Mouse (Mus musculus) adrenal gland, postnatal 4 days (tissue): ENCODE measurements around the gene Dbndd2. TPM values are rescaled to one million over a fixed set of nuclear protein-coding genes. Genes with fewer than 3 reads are reported as not detected.
A peak's percentile ranks its signal among the peaks of the same experiment; 100 is the strongest.

Experiments used
- DNase-seq, 2 experiments: peaks; one replicate each; pipeline ENCODE4 v3.0.0; 2021 to 2022; ENCODE audit warnings: low spot score in 2 of 2, mixed read lengths in 2 of 2
- total RNA-seq, 2 experiments: library from RNA; stranded (reverse); gene quantifications; 2 replicates each; pipeline ENCODE4 v1.2.3; 2021

The Dbndd2 gene
- total RNA-seq, 2 experiments from 2014 or later = 10.9 to 17.1 TPM

DNA sequence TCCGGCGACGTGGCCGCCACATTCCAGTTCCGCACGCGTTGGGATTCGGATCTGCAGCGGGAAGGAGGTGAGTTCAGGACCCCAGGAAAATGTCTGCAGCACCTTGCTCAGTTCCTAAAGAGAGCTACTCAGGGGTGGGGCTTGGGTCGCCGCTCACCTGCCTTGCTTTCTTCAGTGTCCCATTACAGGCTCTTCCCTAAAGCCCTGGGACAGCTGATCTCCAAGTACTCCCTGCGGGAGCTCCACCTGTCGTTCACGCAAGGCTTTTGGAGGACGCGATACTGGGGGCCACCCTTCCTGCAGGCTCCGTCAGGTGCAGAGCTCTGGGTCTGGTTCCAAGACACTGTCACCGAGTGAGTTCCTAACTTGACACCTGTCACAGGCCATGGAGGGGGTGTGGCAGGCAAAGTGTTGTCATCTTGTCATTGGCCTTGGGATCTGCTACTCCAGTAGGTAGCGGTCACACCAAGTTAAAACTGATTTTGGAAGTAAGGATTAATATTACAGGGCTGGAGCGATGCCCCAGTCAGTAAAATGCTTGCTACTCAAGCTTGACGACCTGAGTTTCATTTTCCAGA is 11.9 kb downstream of the Dbndd2 start:
- no peak for DNase-seq

DNA sequence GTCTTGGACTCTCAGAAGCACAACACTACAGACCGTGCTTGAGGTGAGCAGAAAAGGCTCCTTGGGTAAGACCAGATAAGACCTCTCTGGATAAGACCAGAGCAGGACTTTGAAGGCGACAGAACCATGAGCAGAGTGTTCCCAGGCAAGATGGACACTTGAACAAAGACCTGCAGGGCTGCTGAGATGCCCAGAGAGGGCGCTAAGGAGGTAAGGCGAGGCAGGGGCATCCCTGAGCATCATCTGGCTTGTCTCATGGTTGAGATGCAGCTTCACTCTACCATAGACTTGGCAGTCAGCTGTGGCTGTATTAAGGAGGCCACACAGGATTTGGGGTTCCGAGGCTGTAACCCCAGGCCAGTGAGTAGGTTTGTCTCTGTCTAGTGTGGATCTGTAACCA is 13.4 kb downstream of the Dbndd2 start:
- no peak for DNase-seq

DNA sequence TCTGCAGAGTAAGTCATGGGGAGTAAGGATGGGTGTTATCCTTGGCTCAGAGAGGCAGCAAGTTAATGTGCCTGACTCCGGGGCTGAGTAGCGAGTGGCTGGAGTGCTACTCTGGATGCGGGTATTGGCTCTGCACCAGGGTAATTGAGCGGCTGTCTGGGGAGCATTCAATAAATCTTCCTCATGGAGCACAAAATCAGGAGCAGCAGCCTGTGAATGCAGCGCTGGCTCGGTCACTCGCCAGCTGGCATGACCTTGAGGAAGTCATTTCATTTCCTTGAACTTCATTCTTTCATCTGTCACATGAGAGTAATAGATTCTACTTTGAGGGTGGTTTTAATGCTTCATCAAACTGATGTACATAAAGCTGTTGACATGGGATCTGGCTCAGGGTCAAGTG is 14.6 kb downstream of the Dbndd2 start:
- DNase-seq = peak in 1 of 2 experiments; percentile 28

DNA sequence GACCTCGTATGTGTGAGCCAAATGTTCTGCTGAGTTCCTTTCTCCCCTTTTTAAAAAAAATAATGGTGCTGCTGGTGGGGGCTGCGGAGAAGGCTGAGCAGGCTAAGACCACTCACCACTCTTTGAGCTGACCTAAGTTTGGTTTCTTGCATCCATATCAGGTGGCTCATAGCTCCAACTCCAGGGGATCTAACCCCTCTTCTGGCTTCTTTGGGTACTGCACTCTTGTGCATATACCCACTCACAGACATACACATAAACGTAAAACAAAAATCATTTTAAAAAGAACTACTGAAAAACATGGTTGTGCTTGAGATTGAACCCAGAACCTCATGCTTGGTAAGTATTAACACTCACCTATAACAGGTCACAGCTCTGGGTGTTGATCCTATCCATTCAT is 19.0 kb downstream of the Dbndd2 start:
- no peak for DNase-seq

DNA sequence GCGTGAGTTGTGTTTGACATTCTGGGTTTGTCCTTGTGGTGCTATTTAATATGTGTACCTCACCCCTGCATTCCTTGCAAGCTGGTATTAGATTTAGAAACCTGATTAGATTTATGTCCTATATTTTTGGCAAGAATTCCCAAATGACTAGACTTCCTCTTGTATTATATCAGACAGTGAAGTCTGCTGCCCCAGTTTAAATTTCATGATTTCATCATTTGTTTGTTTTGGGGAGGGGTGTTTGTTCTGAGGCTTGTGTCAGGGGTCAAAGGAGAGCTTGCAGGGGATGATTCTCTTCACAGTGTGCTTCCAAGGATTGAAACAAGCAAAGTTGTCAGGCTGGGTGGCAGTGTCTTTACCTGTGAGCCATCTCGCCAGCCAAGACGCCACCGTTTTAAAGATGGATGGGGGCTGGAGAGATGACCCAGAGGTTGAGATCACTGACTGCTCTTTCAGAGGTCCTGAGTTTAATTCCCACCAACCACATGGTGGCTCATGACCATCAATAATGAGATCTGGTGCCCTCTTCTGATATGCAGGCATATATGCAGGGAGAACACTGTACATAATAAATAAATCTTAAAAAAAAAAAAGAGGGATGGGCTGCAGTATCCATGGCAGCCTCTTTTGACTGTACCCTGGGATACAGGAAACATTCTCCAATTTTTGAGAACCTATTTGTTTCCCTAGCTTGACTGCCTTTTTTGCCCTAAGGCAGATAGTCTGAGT is 19.9 kb downstream of the Dbndd2 start:
- DNase-seq = no peak

DNA sequence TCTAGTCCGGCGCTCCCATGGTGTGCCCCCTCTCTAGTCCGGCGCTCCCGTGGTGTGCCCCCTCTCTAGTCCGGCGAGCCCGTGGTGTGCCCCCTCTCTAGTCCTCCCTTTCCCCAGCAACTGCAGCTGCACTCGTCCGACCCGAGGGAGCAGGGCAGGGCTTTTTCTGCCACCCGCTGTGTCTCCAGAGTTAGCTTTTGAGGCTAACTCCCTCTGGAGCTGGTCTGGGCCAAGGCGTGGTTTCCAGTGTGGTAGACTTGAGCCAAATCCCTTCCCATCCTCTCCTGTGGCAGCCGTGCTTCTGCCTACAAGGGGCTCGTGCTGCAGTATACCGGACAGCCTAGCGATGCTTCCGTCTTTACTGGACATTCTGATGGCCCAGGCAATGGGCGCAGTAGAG is 21.9 kb downstream of the Dbndd2 start:
- no peak for DNase-seq

DNA sequence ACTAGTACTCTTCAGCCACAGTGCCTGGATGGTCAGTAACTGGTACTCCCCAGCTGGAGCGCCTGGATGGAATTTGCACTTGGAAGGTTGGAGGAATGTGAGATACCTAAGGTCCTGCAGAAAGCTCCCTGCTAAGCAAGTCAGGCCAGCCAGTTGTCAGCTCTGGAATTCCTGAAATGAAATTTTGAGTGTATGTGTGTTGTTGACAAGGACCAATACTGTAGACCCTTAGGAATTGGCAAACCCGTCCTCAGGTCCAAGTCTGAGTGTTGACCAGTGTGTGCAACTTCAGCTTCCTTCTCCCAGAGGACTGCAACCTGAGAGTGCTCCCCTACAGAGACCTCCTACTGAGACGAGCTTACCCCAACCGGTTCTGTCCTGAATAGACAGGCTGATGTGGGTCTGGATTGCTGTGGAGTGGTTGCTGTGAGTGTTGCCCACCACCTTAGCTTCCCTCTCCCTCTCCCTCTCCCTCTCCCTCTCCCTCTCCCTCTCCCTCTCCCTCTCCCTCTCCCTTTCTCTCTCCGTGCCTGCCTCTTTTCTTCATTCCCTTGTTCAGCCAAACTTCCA is 24.8 kb downstream of the Dbndd2 start:
- no peak for DNase-seq

DNA sequence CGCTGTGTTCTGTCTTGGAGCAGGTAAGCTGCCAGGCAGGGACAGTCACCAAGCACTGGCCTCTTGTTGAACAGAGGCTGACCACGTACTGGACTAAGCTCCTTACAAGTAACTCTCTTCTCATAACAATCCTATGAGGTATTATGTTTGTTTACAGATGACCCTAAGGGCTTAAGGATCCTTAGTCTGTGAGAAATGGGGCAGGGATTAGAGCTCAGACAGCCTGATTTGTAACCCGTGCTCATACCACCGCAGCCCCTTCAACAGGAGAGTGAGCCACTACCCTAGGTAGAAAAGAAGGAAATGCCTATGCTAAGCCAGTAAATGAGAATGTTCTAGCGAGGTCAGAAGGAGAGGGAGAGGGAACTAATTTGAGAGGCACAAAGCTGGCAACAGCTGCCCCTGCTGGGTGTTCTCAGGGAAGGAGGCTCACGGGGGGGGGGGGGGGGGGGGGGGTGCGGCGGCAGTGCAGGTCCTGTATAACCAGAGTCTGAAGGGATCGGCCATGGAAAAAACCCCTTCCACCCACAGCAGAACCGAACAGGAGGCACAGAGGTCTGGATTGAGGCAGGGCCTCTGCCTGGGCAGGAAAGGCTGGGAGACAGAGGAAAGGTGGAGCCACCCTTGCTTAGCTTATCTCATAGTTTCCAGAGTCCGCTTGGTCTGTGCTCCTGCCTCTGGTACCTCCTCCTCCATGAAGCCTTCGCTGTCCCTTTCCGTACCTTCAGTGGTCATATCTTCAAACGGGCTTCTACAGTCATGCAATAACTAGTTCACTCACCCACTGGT is 26.4 kb downstream of the Dbndd2 start:
- DNase-seq = no peak

DNA sequence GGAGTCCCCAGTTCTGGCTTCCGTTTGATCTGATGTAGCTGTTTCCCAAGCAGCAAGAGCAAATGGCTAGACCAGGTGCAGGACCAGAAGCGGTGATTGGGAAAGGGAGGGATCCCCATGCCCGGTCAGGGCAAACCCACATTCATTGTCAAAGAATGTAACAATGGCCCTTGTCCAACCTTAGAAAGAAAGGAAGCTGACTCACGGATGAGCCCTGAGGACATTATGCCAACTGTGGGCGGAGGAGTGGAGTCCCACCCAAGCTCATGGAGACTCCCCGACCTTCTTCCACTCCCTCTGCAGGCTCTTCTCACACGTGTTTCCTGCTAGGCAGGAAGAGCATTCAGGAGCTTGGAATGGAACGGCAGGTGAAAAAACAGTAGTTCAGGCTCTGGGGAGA is 27.5 kb downstream of the Dbndd2 start:
- DNase-seq = no peak

DNA sequence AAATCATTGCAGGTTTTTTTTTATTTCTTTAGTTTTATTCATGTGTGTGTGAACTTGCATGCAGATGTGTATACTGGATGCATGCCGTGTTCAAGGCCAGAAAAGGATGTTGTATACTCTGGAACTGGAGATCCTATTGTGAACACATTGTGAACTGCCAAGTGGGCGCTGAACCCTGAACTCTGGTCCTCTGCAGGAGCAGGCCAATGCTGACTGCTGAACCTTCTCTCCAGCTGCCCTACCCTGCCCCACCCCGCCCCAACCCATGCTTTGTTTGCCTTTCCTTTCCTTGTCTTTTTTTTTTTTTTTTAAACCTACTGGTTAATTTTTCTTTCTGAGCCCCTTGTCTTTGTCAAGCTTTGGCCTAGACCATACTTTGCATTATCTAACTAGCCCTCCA is 29.0 kb downstream of the Dbndd2 start:
- no peak for DNase-seq

DNA sequence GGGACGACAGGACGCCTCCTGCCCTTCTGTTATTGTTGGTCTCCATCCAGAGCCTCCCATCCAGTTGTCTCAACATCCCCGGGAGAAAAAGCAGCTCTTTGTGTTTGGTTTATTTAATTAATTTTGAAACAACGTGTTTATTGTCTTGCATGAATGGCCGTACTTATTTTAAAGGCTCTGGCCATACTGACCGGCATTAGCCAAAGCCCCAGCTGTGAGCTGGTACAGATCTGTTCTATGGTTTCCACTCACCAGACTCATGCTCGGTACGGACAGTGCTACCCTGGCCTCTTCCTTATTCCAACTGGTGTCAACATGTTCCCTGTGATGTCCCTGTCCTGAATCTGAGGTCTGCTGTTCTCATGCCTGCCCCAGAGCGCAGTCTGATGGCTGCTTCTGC is 30.0 kb downstream of the Dbndd2 start:
- DNase-seq = no peak

DNA sequence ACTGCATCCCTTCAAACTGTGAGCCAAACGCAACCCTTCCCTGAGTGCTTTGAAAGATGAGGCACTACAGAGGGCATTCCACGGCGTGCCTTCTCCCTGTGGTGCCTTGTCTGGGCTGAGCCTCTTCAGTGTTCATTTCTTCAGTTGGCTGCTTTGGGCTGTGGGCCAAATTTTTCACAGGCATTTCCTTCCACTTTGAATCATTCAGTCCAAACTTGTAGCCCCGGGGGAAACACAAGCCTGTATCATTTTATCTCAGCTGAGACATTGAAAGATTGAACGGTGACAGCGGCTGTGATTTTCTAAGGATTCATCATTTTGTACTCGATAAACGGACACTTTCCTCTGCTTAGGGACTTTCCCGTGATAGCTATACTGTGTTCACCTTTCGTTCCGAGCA is 30.7 kb downstream of the Dbndd2 start:
- no peak for DNase-seq

DNA sequence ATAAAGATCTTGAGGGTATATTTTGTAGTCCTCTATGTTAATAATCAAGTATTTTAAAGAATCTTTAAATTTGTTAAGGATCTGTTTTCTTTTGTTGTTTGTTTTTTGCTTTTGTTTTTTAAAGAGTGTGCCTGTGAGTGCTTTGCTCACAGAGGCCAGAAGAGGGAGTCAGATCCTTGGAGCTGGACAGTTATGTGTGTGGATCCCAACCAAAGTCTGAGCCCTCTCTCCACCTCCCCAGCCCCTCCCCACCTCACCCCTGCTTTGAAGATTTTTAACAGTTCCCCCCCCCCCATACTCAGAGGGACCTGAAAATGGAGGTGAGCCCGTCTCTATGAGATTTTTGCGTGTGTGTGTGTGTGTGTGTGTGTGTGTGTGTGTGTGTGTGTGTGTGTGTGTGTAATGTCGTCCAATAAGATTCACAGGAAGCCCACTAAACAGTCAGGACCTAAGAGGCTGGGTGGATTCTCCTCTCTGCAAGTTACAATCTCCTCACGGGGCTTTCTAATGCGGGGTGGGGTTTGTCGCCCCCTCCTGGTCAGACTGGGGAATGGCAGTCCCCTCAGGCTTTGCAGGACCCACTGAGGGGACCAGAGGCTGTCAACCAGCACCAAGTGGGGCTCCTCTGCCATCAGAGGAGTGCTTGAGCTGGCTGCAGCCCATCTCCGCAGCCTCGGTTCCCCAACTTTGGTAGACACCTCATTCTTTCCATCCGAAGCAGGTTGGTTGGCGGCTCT is 31.7 kb downstream of the Dbndd2 start:
- peak; percentile 38 to 42 for DNase-seq

DNA sequence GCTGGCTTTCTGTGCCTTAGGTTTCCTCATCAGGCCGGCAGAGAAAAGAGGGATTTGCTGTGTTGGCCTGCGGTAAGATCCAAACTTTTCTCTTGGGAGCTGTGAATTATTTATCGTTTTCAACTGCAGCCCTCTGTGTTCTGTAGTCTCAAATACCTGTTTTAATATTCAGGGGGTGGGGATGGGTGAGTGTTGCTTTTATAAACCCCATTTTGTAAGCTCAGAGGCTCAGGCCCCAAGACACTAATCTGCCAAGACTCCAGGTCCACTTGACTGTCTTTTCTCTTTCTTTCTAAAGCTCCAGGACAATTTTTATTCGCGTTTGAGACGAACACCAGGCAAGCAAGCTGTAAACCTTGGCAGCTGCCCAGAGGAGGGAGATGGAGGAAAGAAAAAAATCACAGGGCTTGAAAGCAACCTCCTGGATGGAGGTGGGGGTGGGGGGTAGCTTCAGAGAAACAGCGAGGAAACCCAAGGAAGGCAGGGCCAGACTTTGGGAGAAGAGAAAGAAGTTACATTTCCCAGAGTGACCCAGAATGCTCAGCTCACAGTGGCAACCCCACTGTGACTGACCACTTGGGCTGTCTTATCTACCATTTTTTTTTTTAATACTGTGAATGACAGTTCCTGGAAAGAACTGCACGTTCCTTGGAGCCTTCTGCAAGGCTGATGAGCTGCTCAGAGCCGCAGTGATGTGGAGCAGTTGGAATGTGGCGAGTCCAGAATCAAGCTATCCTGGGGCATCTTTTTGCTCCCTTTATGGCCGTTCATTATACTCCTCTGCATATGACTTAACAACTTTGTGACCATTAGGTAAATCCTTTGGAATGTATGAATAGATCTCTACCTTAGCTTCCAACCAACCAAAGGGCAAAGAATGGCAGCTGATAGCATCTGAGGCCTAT is 32.6 kb downstream of the Dbndd2 start:
- DNase-seq = no peak

DNA sequence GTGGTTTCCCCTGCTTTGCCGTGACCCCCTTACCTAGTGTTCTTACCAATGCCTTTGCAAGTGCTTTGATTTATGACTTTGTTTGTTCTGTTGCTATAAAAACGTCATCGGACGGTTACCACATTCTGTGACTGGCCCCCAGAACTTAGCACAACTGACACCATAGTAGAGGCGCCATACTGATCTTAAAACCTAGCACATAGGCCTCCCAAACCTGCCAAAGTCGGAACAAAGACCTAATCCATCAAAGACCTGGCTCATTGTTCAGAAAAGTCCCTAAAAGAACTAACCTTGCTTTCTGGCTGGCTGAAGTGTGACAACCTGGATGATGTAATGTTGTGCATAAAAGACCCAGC is 33.2 kb downstream of the Dbndd2 start:
- no peak for DNase-seq

DNA sequence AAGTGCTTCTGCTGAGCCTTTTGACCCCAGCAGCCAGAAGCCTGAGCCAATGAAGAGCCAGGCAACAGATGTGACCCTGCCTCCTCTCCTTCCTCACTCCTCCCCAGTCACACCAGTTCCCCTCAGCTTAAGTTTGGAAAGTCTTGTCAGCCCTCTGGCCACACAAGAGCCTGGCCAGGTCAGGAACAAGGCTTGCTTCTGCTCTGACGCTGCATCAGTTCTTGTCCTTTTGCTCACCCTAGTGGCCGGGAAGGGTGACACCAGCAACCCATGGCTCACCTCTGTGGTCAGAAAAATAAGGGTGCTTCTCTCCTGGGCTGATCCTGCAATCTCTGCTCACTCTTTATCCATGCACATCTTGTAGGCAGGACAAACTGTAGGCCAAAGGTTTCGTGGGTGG is 34.9 kb downstream of the Dbndd2 start:
- DNase-seq = peak in 1 of 2 experiments; percentile 33

DNA sequence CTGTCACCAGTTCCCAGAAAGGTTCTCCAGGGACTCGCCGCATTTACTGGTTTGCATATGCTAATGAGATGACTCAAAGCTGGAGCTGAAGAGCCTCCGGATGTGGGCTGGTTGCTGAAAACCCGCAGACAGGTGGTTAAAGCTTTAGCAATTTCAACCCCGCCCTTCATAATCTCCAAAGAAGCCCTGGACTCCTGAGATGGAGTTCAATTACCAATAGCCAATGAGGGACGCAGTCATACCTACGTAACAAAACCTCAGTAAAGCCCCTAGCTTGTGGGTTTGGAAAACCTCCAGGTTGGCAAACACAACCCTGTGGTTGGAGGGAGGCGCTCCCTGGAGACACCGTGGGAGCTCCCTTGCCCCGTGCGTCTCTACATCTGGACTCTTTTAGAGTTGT is 35.9 kb downstream of the Dbndd2 start:
- no peak for DNase-seq

DNA sequence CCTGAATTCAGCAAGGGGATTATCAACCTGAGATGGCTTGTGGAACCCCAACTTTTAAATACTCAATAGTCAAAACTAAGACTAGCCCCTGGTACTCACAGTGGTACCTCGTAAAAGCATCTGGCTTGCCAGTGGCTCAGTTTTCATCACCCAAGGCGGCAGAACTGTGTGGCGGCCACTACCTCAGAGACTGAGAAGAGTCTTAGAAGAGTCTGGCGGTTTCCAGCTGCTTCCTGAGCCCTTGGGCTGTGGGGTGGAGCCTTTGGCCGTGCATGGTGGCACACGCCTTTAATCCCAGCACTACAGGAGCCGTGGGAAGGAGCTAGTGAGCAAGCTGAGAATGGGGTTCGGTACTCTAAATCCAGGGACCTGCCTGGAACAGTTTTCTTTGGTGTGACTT is 36.4 kb downstream of the Dbndd2 start:
- no peak for DNase-seq

DNA sequence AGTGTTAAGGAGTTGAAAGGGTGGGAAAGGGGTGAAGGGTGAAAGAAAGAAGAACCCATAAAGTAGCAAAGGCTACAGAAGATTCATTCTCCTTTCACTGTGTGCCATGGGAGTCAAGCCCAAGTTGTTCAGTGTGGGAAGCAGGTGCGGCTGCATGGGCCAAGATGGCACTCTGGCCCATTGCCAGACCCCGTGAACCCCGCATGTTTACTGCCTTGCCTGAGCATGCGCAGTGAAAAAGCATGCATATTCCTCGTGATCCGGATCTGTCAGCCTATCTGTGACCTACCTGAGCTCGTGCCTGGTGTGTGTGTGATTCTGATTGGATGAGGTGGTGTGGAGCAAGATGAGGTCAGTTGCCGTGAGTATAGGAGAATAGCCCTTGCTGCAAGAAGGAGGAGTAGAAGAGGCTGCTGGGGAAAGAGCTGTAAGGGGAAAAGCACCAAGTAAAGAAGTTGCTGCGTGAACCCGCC is 37.4 kb downstream of the Dbndd2 start:
- DNase-seq = no peak

DNA sequence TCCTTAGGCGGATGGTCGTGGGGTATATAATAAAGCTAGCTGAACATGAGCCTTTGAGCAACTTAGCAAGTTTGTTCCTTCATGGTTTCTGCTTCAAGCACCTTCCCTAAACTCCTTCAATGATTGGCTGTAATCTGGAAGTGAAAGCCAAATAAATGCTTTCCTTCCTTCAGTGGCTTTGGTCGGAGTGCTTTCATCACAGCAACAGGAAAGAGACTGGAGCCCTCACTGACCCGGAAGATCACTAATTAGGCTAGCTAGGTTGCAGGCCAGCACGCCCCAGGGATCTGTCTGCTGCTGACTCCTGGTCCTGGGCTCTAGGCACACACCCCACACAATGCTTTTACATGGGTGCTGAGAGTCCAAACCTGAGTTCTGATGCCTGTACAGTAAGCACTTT is 42.7 kb downstream of the Dbndd2 start:
- DNase-seq = no peak
